Mouse (Mus musculus): Measurements from ENCODE around the gene Cbfa2t3.

Gene Cbfa2t3

DNA sequence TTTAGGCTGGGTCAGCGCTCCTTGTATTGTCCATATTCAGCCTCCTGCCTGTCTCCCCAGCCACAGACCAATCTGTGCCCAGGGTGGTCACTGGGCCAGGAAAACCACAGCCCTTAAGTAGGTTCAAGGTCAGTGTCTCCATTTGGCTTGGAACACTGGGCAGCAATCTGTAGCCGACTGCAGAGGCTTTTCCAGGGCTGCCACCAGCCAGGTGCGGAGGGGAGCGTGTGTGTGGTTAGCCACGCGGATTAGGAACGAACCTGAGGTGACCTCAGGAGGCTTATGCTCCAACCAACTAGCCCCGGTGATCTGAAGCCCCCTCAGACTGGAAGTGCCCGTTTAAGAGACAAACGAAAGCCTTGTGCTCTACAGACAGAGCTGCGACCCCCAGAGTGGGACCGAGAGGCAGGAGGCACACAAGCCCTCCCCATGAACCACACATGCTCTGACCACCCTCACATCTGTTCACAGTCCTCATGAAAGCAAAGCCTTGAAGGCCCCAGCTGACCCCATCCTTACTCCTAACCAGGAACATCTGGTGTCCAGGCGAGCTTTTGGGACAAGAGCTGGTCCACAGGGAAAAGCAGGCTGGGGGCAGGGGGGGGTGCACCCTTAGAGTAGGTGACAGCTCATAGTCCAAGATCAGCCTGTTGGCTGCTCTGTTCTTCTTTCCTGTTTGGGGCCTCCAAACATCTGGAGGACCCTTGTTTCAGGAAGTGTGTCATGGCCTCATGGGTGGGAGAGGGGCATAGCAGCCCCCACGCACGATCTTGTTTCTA is 50.5 kb downstream of the Cbfa2t3 start:
- no peak for TF ChIP-seq GATA4 (IDR thresholded peaks at IDR 0.05; ENCODE audit: insufficient replicate concordance, low read length)

DNA sequence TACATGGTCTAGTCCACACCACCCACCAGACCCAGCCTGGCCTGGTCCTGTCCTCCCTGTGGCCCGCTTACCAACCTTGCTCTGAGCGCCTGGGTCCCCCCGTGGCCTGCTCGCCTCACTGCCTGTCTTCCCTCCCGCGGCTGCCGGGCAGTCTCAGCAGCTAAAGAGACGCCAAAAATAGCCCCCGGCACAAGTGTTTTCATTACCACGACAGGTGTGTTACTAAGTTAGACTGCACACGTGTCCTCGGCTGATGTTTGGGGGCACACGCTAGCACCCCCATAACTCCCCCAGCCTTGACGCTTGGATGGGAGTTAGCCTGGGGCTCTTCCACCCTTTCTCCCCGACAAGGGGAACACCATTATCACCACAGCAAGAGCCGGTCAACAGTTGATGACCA is 52.6 kb downstream of the Cbfa2t3 start:
- no peak for TF ChIP-seq GATA4 (IDR thresholded peaks at IDR 0.05; ENCODE audit: insufficient replicate concordance, low read length)

DNA sequence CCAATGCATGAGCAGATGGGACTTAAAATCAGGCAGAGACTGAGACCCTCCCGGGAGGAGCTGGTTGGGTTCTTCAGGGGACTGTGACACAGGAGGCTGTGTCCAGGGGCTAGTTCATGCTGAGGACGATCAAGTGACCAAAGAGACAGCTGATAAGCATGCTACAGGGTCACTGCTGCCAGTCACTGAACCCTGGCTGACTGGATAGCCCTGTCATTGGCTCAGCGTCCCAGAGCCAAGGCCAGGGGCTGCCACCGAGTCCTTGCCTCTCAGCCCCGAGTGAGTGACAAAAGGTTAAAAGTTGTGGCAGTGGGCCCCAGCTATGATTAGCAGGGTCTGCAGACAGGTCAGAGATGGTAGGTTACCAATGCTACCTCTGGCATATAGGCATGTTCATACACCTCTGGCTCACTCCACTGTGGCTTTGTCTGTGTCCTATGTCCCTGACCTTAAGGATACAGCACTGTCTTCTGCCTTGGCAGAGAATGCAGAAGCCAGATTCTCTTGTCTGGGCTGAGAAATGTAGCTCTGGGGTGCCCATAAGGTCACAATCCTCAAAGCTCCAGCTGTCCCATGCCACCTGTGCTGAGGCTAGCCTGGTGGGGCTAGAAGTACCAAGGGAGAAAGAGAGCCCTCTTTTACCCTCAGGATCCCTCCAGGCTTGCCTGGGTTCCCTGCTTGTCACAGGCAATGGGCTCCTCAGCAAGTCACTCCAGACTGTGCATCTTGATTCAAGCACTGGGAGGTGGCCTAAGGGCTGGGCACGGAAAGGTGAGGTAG is 54.5 kb downstream of the Cbfa2t3 start:
- TF ChIP-seq GATA4 (IDR thresholded peaks at IDR 0.05; ENCODE audit: insufficient replicate concordance, low read length), result no peak

DNA sequence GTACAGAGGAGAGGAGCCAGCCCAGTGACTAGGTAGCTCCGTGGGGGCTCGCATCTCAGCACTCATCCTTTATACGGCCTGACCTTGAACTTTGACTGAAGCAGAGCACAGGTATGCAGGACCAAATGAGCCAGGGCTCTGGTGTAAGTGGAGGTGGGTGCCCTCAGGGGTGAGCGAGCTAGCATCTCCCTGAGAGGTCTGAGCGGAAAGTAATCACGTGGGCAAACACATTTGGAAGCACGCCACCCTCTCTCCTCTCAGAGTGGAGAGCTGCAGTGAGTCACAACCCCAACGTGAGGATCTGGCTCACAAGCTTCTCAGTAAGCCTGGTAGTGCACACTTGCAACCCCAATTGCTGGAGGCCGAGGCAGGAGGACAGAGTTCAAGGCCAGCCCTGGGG is 56.8 kb downstream of the Cbfa2t3 start:
- TF ChIP-seq GATA4 (IDR thresholded peaks at IDR 0.05; ENCODE audit: insufficient replicate concordance, low read length), result no peak

DNA sequence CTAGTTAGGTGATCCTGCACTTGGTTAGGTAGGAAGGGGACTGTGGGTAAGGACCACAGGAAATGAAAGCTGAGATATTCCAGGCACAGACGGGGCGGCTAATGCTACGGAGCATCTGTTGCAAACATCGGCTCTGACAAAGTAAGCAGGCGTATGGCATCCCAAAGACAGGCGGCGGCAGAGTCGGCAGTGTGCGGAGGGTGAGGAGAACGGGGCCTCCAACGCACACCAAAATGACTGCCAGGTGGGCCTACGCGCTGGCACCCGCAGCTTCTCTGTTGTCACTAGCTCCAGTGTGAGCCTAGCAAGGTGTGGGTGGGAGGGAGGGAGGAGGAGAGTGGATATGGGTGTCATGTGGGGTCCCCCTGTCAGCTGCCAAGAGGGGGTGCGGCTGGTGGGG is 57.5 kb downstream of the Cbfa2t3 start:
- TF ChIP-seq GATA4 (IDR thresholded peaks at IDR 0.05; ENCODE audit: insufficient replicate concordance, low read length), result no peak

DNA sequence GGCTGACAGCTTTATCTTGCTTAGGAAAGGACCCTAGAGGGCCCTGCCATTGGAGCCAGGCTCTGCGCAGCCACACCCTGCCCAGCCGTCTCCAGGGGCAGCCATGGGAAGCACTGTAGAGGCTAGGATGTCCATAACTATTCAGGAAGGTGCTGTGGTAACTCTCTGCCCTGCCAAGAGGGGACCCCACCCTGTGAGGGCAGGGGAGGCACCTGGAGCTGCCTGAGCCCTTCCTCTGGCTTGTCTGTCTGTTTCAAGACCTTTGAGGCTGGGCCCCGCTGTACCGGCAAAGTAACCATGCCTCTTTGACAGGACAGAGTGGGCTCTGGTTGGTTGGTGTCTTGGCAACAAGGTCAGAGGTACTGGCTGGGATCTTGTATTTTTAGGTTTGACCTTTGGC is 58.1 kb downstream of the Cbfa2t3 start:
- TF ChIP-seq GATA4 (IDR thresholded peaks at IDR 0.05; ENCODE audit: insufficient replicate concordance, low read length), result no peak

DNA sequence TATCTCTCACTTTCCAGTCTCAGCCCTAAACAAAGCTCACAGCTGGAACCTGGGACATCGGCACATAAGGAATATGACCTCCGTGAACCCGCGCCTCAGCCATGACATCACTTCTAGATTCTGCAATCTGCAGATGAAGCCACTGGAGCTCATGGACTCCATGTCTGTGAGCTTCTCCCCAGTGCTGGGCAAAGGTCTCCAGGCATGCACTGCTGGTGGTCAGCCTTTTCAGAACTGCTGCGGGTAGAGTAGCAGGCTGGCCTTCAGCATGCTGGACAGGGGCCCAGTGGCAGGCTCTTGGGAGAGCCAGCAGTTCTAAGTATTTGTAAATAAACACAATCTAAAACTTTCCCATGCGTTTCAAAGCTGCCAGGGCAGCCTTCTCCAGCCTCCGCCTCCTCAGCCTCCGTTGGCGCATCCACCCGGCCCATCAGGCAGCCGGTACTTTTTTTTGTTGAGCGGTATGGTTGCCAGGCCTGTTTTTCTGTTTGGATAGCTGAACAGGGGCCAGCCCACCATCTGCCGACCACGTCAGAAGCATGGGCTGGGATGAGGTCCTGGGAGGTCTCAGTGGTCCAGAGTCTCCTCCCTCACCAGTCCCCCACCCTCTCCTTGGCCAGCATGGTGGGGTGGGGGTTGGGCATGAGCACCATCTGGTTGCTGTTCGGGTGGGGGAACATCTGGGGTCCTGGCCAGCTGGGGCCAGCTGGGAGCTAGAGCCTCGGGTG is 59.2 kb downstream of the Cbfa2t3 start:
- no peak for TF ChIP-seq GATA4 (IDR thresholded peaks at IDR 0.05; ENCODE audit: insufficient replicate concordance, low read length)

DNA sequence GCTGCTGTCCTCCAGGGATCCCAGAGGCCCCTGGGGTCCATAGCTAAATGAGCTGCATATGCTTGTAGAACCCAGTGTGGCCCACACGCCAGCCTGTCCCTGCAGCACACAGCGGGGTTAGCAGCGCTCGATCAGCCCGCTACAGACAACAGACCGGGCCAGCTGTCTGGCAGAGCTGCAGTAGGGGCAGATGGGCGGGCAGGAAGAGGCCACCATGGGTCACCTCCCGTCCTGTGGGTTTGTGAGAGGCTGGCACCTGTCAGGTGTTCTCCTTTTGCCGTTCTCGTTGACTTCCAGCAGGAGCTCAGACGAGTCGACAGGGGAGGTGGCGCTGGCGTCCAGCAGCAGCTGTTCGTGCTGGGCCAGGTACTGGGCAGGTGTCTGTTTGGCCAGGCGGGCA is 60.3 kb downstream of the Cbfa2t3 start:
- TF ChIP-seq GATA4 (IDR thresholded peaks at IDR 0.05; ENCODE audit: insufficient replicate concordance, low read length), result no peak

DNA sequence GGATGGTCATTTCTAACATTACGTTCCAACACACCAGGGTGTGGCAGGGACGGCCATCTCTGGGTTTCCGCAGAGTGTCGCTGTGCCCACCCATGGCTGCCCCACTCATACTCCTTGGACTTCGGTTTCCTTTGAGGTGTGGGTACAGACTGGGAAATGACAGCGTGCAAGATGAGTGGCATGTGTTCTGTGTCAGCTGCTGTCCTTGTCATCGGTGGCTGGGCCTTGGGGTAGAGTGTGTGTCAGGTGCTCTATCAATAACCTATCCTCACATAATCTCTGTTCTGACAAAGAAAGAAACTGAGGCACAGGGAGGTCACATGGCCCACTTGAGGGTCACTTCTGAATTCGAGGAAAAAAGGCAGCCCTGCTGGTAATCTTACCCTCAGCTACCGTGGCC is 61.7 kb downstream of the Cbfa2t3 start:
- no peak for TF ChIP-seq GATA4 (IDR thresholded peaks at IDR 0.05; ENCODE audit: insufficient replicate concordance, low read length)

DNA sequence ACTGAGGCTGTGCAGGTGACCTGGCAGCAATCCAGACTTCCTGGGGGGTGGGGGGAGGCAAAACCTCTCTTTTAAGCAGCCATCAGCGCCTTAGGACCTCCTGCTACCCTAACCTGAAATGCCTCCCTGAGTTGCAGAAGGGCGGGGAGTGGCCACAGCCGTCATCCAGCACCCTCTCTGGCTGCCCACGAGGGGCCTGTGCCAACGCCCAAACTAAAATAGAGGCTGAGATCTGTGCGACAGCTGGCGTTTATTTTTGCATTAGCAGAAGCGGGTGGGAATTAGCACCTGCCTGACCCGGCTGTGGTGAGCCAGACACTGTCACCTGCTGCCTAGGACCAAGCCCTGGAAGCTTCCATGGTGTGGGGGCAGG is 62.1 kb downstream of the Cbfa2t3 start:
- TF ChIP-seq GATA4 (IDR thresholded peaks at IDR 0.05; ENCODE audit: insufficient replicate concordance, low read length), result no peak

DNA sequence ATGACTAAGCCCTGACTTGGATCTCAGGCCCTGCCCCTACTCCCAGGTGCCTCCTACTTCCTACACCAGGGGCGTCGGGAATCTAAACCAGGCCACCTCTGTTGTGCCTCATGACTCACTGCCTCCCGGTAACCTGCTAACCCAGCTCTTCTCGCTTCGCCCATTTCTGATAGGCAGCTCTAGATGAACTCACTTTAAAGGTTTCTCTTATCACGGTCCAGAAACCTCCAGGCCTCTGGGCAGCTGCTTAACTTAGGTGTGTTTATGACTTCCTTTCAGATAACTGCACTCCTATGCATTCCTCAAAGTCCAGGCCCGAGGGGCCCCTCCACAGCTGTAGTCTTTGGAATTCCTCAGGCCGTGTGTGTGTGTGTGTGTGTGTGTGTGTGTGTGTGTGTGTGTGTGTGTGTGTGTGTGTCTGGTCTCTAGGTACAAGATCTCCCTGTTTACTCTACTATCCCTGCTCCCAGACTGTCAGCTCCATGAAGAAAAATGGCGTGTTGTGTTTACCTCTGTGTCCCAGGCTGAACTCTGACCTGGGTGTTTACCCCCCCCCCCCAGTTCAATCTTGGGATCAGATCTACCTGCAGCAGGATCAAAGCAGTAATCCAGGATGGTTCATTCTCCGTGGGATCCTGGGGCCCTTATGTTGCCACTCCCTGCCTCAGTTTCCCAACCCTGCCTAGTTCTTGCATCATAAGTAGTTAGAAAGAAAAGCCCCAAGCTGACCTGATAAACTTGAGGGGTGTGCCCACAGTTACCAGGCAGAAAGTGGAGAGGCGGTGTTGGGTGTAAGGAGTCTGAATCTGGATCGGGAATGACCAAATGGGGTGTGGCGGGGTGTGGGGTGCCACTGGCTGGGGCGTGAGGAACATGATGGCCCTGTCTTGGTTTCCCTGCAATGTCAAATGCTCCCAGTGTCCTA is 62.8 kb downstream of the Cbfa2t3 start:
- no peak for TF ChIP-seq GATA4 (IDR thresholded peaks at IDR 0.05; ENCODE audit: insufficient replicate concordance, low read length)

DNA sequence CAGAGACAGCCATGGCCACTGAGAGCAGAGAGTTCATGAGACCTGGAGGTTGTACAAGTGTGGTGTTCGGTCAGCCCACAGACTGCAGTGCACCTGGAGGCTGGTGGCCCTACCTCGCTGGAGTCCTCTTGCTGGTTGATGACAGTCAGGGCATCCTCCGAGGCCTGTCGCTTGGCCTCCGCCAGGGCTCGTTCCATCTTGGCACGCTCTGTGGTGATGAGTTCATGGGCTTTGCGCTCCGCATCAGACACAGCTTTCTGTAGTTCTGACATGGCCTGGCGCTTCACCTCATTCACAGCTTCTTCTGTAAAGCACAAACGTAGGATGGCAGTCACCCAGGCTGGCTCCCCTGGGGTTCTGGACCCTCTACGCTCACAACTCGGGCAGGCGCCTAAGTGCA is 65.7 kb downstream of the Cbfa2t3 start:
- no peak for TF ChIP-seq GATA4 (IDR thresholded peaks at IDR 0.05; ENCODE audit: insufficient replicate concordance, low read length)

DNA sequence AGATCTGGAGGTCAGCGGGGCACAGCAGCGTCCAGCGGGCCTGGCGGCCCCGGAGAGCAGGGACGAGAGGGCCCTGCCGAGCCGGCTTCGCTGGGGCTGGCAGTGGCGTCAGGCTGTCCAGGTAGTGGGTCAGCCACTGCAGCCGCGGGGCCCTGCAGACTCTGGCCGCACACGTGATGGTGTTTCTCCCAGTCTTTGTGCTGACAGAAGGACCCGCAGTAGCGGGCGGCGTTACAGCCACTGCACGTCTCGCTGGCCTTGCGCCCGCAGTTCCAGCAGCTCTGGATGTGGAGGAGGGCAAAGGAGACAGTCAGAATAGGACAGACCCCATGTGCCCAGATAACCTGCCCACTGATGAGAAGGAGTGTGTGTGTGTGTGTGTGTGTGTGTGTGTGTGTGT is 68.2 kb downstream of the Cbfa2t3 start:
- TF ChIP-seq GATA4 (IDR thresholded peaks at IDR 0.05; ENCODE audit: insufficient replicate concordance, low read length), result no peak

DNA sequence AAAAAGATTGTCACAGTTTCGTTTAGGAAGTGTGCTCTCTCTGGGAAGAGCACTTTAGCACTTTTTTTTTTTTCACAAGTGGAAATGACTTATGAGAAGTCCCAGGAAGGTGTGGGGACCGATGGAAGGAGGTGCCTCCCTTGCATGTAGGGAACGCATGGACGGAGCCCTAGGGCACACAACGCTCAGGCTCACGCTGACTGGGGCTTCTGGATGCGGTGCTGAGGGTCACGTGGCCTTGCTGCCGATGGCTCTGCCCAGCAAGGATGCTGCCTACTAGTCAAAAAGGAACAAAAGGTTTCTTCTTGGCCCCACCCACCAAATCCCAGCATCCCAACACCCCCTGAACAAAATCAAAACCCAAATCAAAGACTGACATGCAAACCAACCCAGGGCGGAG is 69.5 kb downstream of the Cbfa2t3 start:
- no peak for TF ChIP-seq GATA4 (IDR thresholded peaks at IDR 0.05; ENCODE audit: insufficient replicate concordance, low read length)

DNA sequence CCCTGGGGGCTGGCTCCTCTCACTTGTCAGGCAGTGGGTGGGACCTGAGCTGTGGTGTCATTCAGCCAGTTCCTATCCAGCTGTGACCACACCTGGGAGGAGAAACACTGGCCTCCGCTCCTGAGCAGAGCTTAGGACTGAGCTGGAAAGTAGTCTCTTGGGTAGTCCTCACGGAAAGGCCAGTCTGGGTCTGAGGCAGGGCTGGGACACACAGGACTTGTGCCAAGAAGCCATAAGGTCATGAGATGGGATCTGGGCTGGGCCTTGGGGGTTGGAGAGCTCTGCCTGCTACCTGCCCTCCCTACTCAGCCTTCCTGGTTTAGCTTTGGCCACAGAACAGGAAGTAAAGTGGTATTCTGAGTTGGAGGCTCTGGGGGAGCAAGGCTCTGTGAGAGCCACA is 72.0 kb downstream of the Cbfa2t3 start:
- TF ChIP-seq GATA4 (IDR thresholded peaks at IDR 0.05; ENCODE audit: insufficient replicate concordance, low read length), result no peak

All from liver, adult (tissue).